Mouse (Mus musculus) forebrain, postnatal 0 days (tissue): ENCODE data around the gene Gh. TPM values are rescaled to one million over a fixed set of nuclear protein-coding genes. Genes with fewer than 3 reads are reported as not detected.

Source experiments
- ATAC-seq: fragments of 200-750 bp; cut with Nextera tagmentation; 2 replicates; pipeline ENCODE4 v1.8.0; 2017; ENCODE audit warnings: mild to moderate bottlenecking, moderate library complexity
- DNase-seq: peaks from one replicate; pipeline ENCODE4 v3.0.0-alpha.2; 2015
- H3K27ac ChIP-seq: fragments of 300-500 bp; sonication (generic); 2 replicates; pipeline ENCODE4 v1.5.1; 2014; ENCODE audit warnings: low read depth, mild to moderate bottlenecking, antibody characterized with exemption, low read length, moderate library complexity, mixed read lengths
- H3K27me3 ChIP-seq: fragments of 300-500 bp; sonication (generic); 2 replicates; pipeline ENCODE4 v1.6.1; 2014; ENCODE audit warnings: mild to moderate bottlenecking, low read length, mixed read lengths; ENCODE audit not compliant: insufficient read depth
- H3K36me3 ChIP-seq: fragments of 300-500 bp; sonication (generic); 2 replicates; pipeline ENCODE4 v1.6.1; 2014; ENCODE audit warnings: mild to moderate bottlenecking, moderate library complexity; ENCODE audit not compliant: insufficient read depth
- H3K4me1 ChIP-seq: fragments of 300-500 bp; sonication (generic); 2 replicates; pipeline ENCODE4 v1.6.1; 2014; ENCODE audit warnings: antibody characterized with exemption; ENCODE audit not compliant: insufficient read depth
- H3K4me2 ChIP-seq: fragments of 300-500 bp; sonication (generic); 2 replicates; pipeline ENCODE4 v1.6.1; 2014; ENCODE audit warnings: low read depth, mild to moderate bottlenecking, moderate library complexity
- H3K4me3 ChIP-seq: fragments of 300-500 bp; sonication (generic); 2 replicates; pipeline ENCODE4 v1.5.1; 2014; ENCODE audit warnings: low read depth, low read length, mixed read lengths
- H3K9ac ChIP-seq: fragments of 300-500 bp; sonication (generic); 2 replicates; pipeline ENCODE4 v1.6.1; 2014; ENCODE audit warnings: mild to moderate bottlenecking
- H3K9me3 ChIP-seq: fragments of 300-500 bp; sonication (generic); 2 replicates; pipeline ENCODE4 v1.6.1; 2016; ENCODE audit warnings: low read length
- CTCF ChIP-seq: sonication (generic); IDR thresholded peaks from 2 replicates; pipeline ENCODE4 v1.5.1; 2016; ENCODE audit warnings: antibody characterized with exemption, control low read depth, low read depth
- WGBS: fragments of 180-500 bp; shearing (Covaris S2); extraction: QIAGEN DNeasy Blood & Tissue Kit; methylation state at CpG from one replicate; pipeline ENCODE4 v1.1.7; 2014; 5-methylcytosine and 5-hydroxymethylcytosine counted together
- polyA plus RNA-seq: library from polyadenylated mRNA; unstranded; fragments of >200 nt; fragmentation: Nextera tagmentation; extraction: Ambion mirVana; gene quantifications from 2 replicates; pipeline ENCODE4 v1.2.1, GENCODE M21; 2015
- total RNA-seq: library from RNA; depleted of rRNA; stranded (reverse); fragments of >200 nt; gene quantifications from 2 replicates; pipeline ENCODE4 v1.2.3, GENCODE M21; 2014

Gene Gh
- total and polyA plus RNA-seq, 2 experiments from 2014 or later: not detected

DNA sequence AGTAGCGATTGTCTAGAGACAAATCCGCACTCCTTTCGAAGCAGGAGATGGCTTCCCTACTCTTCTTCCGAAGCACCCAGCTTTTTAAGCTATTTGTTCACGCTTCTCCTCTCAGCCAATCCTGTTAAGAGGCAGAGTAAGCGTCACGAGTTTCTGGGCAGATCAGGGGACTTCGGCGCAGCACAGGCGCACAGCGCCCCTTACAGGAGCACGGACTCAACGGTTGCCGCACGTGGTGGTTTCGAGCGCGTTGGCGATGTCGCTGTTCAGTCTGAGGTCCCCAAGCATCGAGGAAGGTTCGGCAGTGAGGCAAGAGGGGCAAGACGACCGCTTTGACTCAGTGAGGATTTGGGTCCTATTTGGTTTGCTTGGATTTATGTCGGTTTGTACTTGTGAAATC, 25.2 kb downstream of the Gh start, which contains the start of gene Tcam1:
TSS of gene Tcam1 (plus strand) at position 219 of the 400 bp plus-strand sequence.
- Histone ChIP-seq H3K4me3 (0 out of 2 replicates have a peak within 1 kb of the TSS, but pooled peaks have one; percentile 3), H3K27ac (no peak within 1 kb of the TSS), H3K4me2 (peak within 1 kb of the TSS; percentile 39), H3K36me3 (no peaks in the 10 kb centered on the region), H3K27me3 (no peaks in the 10 kb centered on the region), H3K9ac (no peak within 1 kb of the TSS), H3K9me3 (no peaks in the 10 kb centered on the region), H3K4me1 (peaks cover 8% of the 10 kb centered on the region)
- ATAC-seq (peak; percentile 83), DNase-seq (peak; percentile 99)
- peak; percentile 94 for TF ChIP-seq CTCF
- WGBS: 7% methylated on average over 25 of the region's 25 CpGs

DNA sequence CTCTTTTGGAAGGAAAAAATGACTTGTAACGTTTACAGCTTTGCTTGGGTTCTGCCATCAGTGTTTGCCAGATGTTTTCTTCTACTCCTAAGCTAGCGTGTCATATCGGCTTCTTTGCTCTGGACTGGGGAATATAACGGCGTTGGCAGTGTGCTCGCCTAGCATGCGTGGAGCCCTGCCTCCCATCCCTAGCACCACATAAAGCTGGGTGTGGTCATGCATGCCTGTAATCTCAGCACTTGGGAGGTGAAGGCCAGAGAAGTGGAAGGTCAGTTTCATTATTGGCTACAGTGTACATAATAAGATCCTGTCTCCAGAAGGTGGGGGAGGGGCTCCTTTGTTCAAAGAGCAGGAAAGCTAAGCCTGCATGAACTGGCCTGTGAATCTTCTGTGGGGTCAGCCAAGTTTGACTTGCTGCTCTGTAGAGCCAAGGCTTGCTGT, 26.7 kb downstream of the Gh start:
- Histone ChIP-seq H3K4me2 (no peak overlapping the region), H3K9ac (no peak overlapping the region), H3K4me1 (peaks cover 13% of the 10 kb centered on the region), H3K9me3 (no peaks in the 10 kb centered on the region), H3K27me3 (no peaks in the 10 kb centered on the region), H3K4me3 (no peak overlapping the region), H3K27ac (no peak overlapping the region), H3K36me3 (no peaks in the 10 kb centered on the region)
- WGBS: 82% methylated on average over 7 of the region's 7 CpGs
- no peak for TF ChIP-seq CTCF
- no peak for DNase-seq
- no peak for ATAC-seq

- no peak overlapping the region for H3K4me2 ChIP-seq
- no peak for TF ChIP-seq CTCF
- H3K9ac ChIP-seq: no peak overlapping the region
- 93% methylated on average over 1 of the region's 1 CpGs for WGBS
- DNase-seq (no peak), ATAC-seq (no peak)
- no peaks in the 10 kb centered on the region for H3K27me3 ChIP-seq
- H3K36me3 ChIP-seq: no peaks in the 10 kb centered on the region
- H3K4me3 ChIP-seq: no peak overlapping the region
- no peak overlapping the region for H3K27ac ChIP-seq
- H3K4me1 ChIP-seq: peaks cover 13% of the 10 kb centered on the region
- H3K9me3 ChIP-seq: no peaks in the 10 kb centered on the region
Measured at GRCm38 (mm10) chr11:106274374-106274773, 27.3 kb downstream of the Gh start.

DNA sequence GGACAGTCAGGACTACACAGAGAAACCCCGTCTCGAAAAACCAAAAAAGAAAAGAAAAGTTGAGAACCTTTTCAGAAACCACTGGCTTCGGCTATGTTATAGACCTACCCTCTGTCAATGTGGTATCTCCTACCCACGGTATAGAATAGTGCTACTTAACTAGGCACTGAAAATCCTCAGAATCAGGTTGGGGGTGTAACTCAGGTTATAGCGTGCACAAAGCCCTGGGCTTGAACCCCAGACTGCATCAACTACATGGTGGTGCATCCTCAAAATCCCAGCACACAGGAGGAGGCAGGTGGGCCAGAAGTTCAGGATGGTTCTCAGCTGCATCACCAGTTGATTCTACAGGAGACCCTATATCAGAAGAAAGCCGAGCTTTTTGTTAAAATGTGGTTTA, 27.9 kb downstream of the Gh start:
- no peak overlapping the region for H3K4me3 ChIP-seq
- ATAC-seq (no peak), DNase-seq (no peak)
- no peak for TF ChIP-seq CTCF
- WGBS: 96% methylated on average over 6 of the region's 6 CpGs
- H3K4me2 ChIP-seq: no peak overlapping the region
- no peak overlapping the region for H3K9ac ChIP-seq
- no peaks in the 10 kb centered on the region for H3K9me3 ChIP-seq
- H3K27me3 ChIP-seq: no peaks in the 10 kb centered on the region
- H3K36me3 ChIP-seq: no peaks in the 10 kb centered on the region
- peaks cover 13% of the 10 kb centered on the region for H3K4me1 ChIP-seq
- no peak overlapping the region for H3K27ac ChIP-seq

DNA sequence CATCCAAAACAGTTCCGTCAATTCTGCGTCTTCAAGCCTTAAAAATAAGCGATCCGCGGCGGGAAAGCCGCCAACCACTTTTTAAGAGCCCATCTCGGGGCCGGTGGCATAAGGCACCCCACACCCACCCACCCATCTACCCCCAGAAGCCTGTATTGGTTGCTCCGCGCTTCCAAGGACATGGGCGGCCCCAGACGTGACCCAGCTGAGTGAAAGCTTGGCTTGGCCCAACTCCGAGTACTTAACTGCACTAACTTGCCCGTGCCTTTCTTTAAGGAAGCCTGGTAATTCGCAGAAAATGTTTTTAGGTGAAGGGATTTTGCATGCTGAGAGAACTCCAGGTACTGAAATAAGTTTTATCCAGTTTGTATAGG, 28.4 kb downstream of the Gh start:
- no peak for TF ChIP-seq CTCF
- peak overlapping the region; percentile 76 for H3K27ac ChIP-seq
- ATAC-seq (no peak), DNase-seq (no peak)
- H3K36me3 ChIP-seq: no peaks in the 10 kb centered on the region
- H3K4me3 ChIP-seq: peak overlapping the region; percentile 93
- H3K4me2 ChIP-seq: peak overlapping the region; percentile 75
- WGBS: 14% methylated on average over 16 of the region's 16 CpGs
- H3K9me3 ChIP-seq: no peaks in the 10 kb centered on the region
- no peaks in the 10 kb centered on the region for H3K27me3 ChIP-seq
- peak overlapping the region; percentile 45; the same call in 1 of the 2 replicates for H3K9ac ChIP-seq
- H3K4me1 ChIP-seq: peaks cover 13% of the 10 kb centered on the region

- no peaks in the 10 kb centered on the region for H3K27me3 ChIP-seq
- H3K36me3 ChIP-seq: no peaks in the 10 kb centered on the region
- H3K9ac ChIP-seq: peak within 1 kb of the TSS; percentile 81
- no peaks in the 10 kb centered on the region for H3K9me3 ChIP-seq
- peak within 1 kb of the TSS; percentile 93 for H3K4me3 ChIP-seq
- ATAC-seq (peak; percentile 94), DNase-seq (peak; percentile 98)
- no peak for TF ChIP-seq CTCF
- WGBS: under 1% methylated on average over 61 of the region's 72 CpGs
- peak within 1 kb of the TSS; percentile 75 for H3K4me2 ChIP-seq
- peak within 1 kb of the TSS; percentile 87 for H3K27ac ChIP-seq
- H3K4me1 ChIP-seq: peaks cover 13% of the 10 kb centered on the region
Measured at GRCm38 (mm10) chr11:106272644-106273310, 28.9 kb downstream of the Gh start, which contains the start of gene Smarcd2. Smarcd2 (minus strand) TSS chr11:106272972.

- Histone ChIP-seq H3K27me3 (no peaks in the 10 kb centered on the region), H3K36me3 (0 out of 2 replicates have a peak, but pooled peaks cover 4% of the 10 kb centered on the region), H3K9me3 (no peaks in the 10 kb centered on the region), H3K9ac (peak overlapping the region; percentile 81), H3K4me2 (peak overlapping the region; percentile 75), H3K4me1 (peaks cover 13% of the 10 kb centered on the region), H3K27ac (peak overlapping the region; percentile 87), H3K4me3 (peak overlapping the region; percentile 93)
- DNase-seq (peak; percentile 47), ATAC-seq (peak; percentile 1)
- no peak for TF ChIP-seq CTCF
- WGBS: 2% methylated on average over 35 of the region's 41 CpGs
Measured at GRCm38 (mm10) chr11:106271794-106272643, 29.6 kb downstream of the Gh start.
